Mouse (Mus musculus): ENCODE data around the gene Mpg. TPM values are rescaled to one million over a fixed set of nuclear protein-coding genes. Genes with fewer than 3 reads are reported as not detected.

Mpg gene
- total and polyA plus RNA-seq, 2 experiments from 2014 or later: 29.7 to 31.0 TPM

DNA sequence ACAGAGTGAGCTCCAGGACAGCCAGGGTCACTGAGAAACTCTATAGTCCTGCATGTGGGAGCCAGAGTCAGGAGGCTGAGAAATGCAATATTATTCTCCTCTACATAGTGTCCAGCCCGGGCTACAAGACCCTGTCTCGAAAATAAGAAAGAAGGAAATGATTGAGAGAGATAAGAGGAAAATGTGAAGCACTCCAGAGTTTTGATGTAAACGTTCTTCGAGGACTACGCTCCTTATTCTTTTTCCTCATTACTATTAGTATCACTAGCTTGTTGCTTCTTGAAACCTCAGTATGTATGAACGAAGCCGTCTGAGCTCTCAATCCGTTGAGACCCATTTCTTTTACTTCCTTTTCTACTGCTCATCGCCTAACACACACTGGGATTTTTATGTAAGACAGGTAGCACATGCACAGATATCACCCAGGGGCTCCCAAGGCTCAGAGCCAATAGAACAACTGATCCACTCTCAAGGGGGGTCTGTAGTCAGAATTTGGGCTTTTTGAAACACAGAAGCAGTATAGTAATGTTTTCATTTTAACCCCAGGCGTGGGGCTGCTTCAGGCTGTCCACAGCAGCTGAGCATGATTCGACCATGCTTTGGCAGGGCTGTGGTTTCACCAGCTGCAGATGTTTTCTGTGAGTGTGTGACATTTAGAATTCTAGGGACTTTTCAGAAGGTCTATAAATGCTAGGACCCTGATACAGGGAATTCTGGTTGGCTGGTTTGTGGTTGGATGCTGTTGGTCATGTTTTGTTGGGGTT is 24.2 kb upstream of the Mpg start:
- no peak overlapping the region for H3K27ac ChIP-seq (ENCODE audit: low read depth, low read length)
- no peaks in the 10 kb centered on the region for H3K27me3 ChIP-seq (ENCODE audit: insufficient read depth, low read length)
- WGBS: 82% methylated on average over 11 of the region's 11 CpGs
- no peak overlapping the region for H3K4me2 ChIP-seq (ENCODE audit: low read depth)
- no peak for TF ChIP-seq CTCF (IDR thresholded peaks at IDR 0.05; ENCODE audit: low read depth)
- ATAC-seq (no peak), DNase-seq (no peak)
- H3K9me3 ChIP-seq (ENCODE audit: low read length): no peaks in the 10 kb centered on the region
- no peak overlapping the region for H3K9ac ChIP-seq
- H3K4me3 ChIP-seq (ENCODE audit: low read depth, low read length): no peak overlapping the region
- H3K36me3 ChIP-seq (ENCODE audit: insufficient read depth): no peaks in the 10 kb centered on the region
- H3K4me1 ChIP-seq (ENCODE audit: insufficient read depth): no peaks in the 10 kb centered on the region

- Histone ChIP-seq H3K27ac (ENCODE audit: low read depth, low read length) (no peak within 1 kb of the TSS), H3K4me1 (ENCODE audit: insufficient read depth) (no peaks in the 10 kb centered on the region), H3K27me3 (ENCODE audit: insufficient read depth, low read length) (no peaks in the 10 kb centered on the region), H3K4me2 (ENCODE audit: low read depth) (peak within 1 kb of the TSS; percentile 78), H3K4me3 (ENCODE audit: low read depth, low read length) (peak within 1 kb of the TSS; percentile 59), H3K9me3 (ENCODE audit: low read length) (no peaks in the 10 kb centered on the region), H3K9ac (peak within 1 kb of the TSS; percentile 53; the same call in 1 of the 2 replicates), H3K36me3 (ENCODE audit: insufficient read depth) (peaks cover 12% of the 10 kb centered on the region; the same call in 1 of the 2 replicates)
- TF ChIP-seq CTCF (IDR thresholded peaks at IDR 0.05; ENCODE audit: low read depth): peak; percentile 55
- peak; percentile 100 for ATAC-seq
- WGBS: 1% methylated on average over 52 of the region's 52 CpGs
- DNase-seq: peak; percentile 99
Observed at GRCm38 (mm10) chr11:32205058-32205873, 21.0 kb upstream of the Mpg start, which contains the start of gene Snrnp25. Gene Snrnp25, plus strand, starts transcription at chr11:32205415.

GRCm38 (mm10) chr11:32210623-32211022 is 15.7 kb upstream of the Mpg start:
- Histone ChIP-seq H3K4me2 (ENCODE audit: low read depth) (no peak overlapping the region), H3K4me1 (ENCODE audit: insufficient read depth) (no peaks in the 10 kb centered on the region), H3K9me3 (ENCODE audit: low read length) (no peaks in the 10 kb centered on the region), H3K36me3 (ENCODE audit: insufficient read depth) (peaks cover 18% of the 10 kb centered on the region; the same call in 1 of the 2 replicates), H3K4me3 (ENCODE audit: low read depth, low read length) (no peak overlapping the region), H3K9ac (no peak overlapping the region), H3K27ac (ENCODE audit: low read depth, low read length) (no peak overlapping the region), H3K27me3 (ENCODE audit: insufficient read depth, low read length) (no peaks in the 10 kb centered on the region)
- DNase-seq: no peak
- ATAC-seq: no peak
- 88% methylated on average over 9 of the region's 9 CpGs for WGBS
- TF ChIP-seq CTCF (IDR thresholded peaks at IDR 0.05; ENCODE audit: low read depth): no peak

DNA sequence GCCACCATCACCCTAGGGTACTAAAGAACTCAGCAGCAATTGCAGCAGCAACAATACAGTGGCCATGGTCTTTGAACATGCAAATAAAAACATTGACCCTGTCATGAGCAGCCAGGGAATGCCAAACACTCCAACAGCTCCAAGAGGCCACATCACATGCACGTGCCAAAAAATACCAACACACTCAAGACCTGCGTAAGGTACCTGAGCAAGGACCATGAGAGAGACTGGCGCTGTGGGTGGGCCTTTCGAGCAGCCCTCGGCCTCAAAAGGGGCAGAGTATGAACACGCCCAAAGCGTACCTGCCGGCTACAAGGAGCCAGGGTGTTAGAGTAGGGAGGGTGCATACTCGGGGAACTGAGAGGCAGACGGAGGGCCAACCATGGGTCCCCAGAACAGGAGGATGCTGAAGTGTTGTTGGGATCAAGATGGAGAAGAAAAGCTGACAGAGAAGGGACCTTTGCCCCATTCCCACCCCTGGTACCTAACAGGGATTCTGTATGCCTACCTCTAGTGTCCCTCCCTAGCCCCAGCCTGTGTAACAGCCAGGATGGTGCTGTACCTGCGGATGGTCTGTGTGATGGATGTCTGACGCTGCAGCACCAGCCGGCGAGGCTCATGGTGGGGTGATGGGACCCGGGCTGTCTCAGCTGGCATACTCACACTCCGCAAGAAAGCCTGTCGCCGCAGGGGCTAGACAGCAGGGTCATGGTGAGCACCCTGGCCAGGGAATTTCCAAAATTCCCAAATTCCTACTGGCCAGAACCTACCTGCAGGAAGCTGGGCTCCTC is 10.7 kb upstream of the Mpg start:
- 93% methylated on average over 18 of the region's 18 CpGs for WGBS
- peaks cover 3% of the 10 kb centered on the region; the same call in 1 of the 2 replicates for H3K36me3 ChIP-seq (ENCODE audit: insufficient read depth)
- no peak for ATAC-seq

DNA sequence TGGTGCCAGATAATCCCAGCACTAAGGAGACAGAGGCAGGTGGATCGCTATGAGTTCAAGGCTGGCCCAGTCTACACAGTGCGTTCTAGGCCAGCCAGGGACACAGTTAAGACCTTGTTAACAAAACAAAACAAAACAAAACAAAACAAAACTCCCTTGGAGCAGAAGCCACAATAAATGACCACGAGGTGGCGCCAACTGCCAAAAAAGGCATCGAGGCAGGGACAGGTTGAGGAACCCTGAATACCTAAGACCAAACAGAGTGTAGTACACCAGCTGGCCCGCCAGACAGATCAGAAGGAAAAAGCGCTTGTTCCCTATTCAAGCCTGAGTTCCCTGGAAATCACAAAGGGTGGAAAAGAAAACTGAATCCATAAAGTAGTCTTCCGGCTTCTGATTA is 9.5 kb upstream of the Mpg start:
- Histone ChIP-seq H3K4me1 (ENCODE audit: insufficient read depth) (no peaks in the 10 kb centered on the region), H3K4me3 (ENCODE audit: low read depth, low read length) (no peak overlapping the region), H3K27me3 (ENCODE audit: insufficient read depth, low read length) (peaks cover 3% of the 10 kb centered on the region; the same call in 1 of the 2 replicates), H3K27ac (ENCODE audit: low read depth, low read length) (no peak overlapping the region), H3K4me2 (ENCODE audit: low read depth) (no peak overlapping the region), H3K9me3 (ENCODE audit: low read length) (no peaks in the 10 kb centered on the region), H3K36me3 (ENCODE audit: insufficient read depth) (no peaks in the 10 kb centered on the region), H3K9ac (no peak overlapping the region)
- DNase-seq (peak; percentile 85), ATAC-seq (peak; percentile 70)
- TF ChIP-seq CTCF (IDR thresholded peaks at IDR 0.05; ENCODE audit: low read depth): peak; percentile 89
- WGBS: 17% methylated on average over 8 of the region's 8 CpGs

More for the DNA sequence above, 10.7 kb upstream of the Mpg start:
- Histone ChIP-seq H3K4me2 (ENCODE audit: low read depth) (no peak overlapping the region), H3K9me3 (ENCODE audit: low read length) (no peaks in the 10 kb centered on the region), H3K4me3 (ENCODE audit: low read depth, low read length) (no peak overlapping the region), H3K9ac (no peak overlapping the region), H3K4me1 (ENCODE audit: insufficient read depth) (no peaks in the 10 kb centered on the region), H3K27me3 (ENCODE audit: insufficient read depth, low read length) (no peaks in the 10 kb centered on the region), H3K27ac (ENCODE audit: low read depth, low read length) (no peak overlapping the region)
- no peak for DNase-seq
- TF ChIP-seq CTCF (IDR thresholded peaks at IDR 0.05; ENCODE audit: low read depth): no peak

DNA sequence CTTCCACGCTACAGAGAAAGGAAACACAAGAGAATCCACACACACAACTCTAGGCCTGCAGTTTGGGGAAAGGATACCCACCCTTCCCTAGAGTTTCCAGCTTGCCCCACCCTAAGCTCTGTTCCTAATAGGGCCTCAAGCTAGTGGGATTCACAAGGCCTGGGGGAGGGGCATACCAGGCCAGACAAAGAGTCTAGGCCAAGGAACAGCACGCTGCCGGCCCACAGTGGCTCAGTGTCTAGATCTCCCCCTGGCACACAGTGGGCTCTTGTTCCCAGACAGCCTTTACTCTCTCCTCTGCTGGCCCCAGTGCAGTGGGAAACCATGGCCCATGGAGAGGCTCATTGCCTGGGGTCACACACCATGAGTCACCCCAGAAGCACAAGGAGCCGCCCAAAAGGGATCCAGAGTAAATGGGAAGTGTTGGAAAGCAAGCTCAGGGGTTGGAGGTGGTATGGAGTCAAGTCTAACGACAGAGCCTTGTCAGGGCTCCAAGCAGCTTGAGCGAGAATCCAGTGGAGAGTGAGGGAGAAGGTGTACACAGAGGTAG is 7.7 kb upstream of the Mpg start:
- no peaks in the 10 kb centered on the region for H3K9me3 ChIP-seq (ENCODE audit: low read length)
- 47% methylated on average over 6 of the region's 6 CpGs for WGBS
- 0 out of 2 replicates have a peak overlapping the region, but pooled peaks have one; percentile 35 for H3K27ac ChIP-seq (ENCODE audit: low read depth, low read length)
- no peak; the same call in 1 of the 2 replicates for ATAC-seq
- no peaks in the 10 kb centered on the region for H3K4me1 ChIP-seq (ENCODE audit: insufficient read depth)
- H3K27me3 ChIP-seq (ENCODE audit: insufficient read depth, low read length): peaks cover 11% of the 10 kb centered on the region
- no peak overlapping the region for H3K9ac ChIP-seq
- no peak overlapping the region for H3K4me2 ChIP-seq (ENCODE audit: low read depth)
- no peaks in the 10 kb centered on the region for H3K36me3 ChIP-seq (ENCODE audit: insufficient read depth)
- H3K4me3 ChIP-seq (ENCODE audit: low read depth, low read length): no peak overlapping the region
- no peak for TF ChIP-seq CTCF (IDR thresholded peaks at IDR 0.05; ENCODE audit: low read depth)
- no peak for DNase-seq
